Mouse (Mus musculus): Measurements from ENCODE around the gene Hmga1b. TPM values are rescaled to one million over a fixed set of nuclear protein-coding genes. Genes with fewer than 3 reads are reported as not detected.
"Not testable (repeated sequence)": the region's sequence is repeated elsewhere in the genome, so short reads cannot be mapped to it uniquely, and the experiment has no call there.

Hmga1b gene
- polyA plus RNA-seq, 1 experiment from 2014 or later = 2.6 TPM

DNA sequence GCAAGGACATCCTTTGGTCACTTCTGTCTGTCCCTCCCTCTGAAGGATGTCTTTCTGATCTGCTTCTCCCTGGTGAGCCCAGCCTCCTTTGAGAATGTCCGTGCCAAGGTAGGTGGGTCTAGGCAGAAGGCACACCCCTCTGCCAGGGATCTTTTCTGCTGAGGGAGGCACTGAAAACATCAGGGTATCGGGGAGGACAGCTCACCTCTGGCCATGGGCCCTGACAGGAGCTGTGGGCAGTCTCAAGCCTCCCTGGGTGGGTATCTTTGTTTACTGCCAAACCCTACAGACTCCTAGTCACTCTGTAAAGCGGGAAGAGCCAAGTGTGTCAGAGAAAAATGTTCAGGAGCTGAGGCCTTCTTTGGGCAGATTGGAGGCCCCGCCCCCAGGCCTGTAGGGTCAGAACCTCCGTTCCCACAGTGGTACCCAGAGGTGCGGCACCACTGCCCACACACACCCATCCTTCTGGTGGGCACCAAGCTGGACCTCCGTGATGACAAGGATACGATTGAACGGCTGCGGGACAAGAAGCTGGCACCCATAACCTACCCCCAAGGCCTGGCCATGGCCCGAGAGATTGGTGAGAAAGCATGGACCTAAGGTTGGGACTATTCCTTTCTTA, 39.7 kb upstream of the Hmga1b start:
- peaks cover 39% of the 10 kb centered on the region for H3K27me3 ChIP-seq
- WGBS (ENCODE audit: insufficient replicate concordance) = 76% methylated on average over 11 of the region's 11 CpGs
- no peak overlapping the region for H3K4me3 ChIP-seq (replicated peaks)
- H3K9ac ChIP-seq = no peak overlapping the region
- H3K27ac ChIP-seq (replicated peaks) = no peak overlapping the region
- peaks cover 34% of the 10 kb centered on the region for H3K4me1 ChIP-seq (replicated peaks)
- H3K9me3 ChIP-seq (replicated peaks) = no peaks in the 10 kb centered on the region
- H3K4me2 ChIP-seq = no peak overlapping the region
- no peak for ATAC-seq (ENCODE audit: insufficient read depth)
- peaks cover 11% of the 10 kb centered on the region; the same call in 1 of the 2 replicates for H3K36me3 ChIP-seq (replicated peaks)

DNA sequence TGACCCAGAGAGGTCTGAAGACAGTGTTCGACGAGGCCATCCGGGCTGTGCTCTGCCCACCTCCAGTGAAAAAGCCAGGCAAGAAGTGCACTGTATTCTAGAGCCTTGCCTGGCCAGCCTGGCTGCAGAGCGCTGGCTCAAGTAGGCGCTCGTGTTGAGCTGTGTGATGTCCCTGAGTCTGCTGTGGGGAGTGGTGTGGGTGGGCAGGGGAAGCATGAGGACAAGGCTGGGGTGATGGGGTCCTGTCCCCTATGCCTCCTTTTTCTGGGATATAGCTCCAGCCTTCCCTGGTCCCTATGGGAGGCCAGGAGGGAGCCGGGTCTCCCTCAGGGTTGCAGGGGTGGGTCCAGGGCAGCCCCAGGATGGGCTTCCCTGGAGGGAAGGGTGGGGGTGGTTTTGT, 39.1 kb upstream of the Hmga1b start:
- no peak overlapping the region for H3K27ac ChIP-seq (replicated peaks)
- peaks cover 5% of the 10 kb centered on the region; the same call in 1 of the 2 replicates for H3K36me3 ChIP-seq (replicated peaks)
- peaks cover 34% of the 10 kb centered on the region for H3K4me1 ChIP-seq (replicated peaks)
- H3K9ac ChIP-seq = no peak overlapping the region
- no peak overlapping the region for H3K4me2 ChIP-seq
- ATAC-seq (ENCODE audit: insufficient read depth) = no peak
- 80% methylated on average over 7 of the region's 7 CpGs for WGBS (ENCODE audit: insufficient replicate concordance)
- H3K4me3 ChIP-seq (replicated peaks) = no peak overlapping the region
- no peaks in the 10 kb centered on the region for H3K9me3 ChIP-seq (replicated peaks)
- H3K27me3 ChIP-seq = peaks cover 43% of the 10 kb centered on the region

DNA sequence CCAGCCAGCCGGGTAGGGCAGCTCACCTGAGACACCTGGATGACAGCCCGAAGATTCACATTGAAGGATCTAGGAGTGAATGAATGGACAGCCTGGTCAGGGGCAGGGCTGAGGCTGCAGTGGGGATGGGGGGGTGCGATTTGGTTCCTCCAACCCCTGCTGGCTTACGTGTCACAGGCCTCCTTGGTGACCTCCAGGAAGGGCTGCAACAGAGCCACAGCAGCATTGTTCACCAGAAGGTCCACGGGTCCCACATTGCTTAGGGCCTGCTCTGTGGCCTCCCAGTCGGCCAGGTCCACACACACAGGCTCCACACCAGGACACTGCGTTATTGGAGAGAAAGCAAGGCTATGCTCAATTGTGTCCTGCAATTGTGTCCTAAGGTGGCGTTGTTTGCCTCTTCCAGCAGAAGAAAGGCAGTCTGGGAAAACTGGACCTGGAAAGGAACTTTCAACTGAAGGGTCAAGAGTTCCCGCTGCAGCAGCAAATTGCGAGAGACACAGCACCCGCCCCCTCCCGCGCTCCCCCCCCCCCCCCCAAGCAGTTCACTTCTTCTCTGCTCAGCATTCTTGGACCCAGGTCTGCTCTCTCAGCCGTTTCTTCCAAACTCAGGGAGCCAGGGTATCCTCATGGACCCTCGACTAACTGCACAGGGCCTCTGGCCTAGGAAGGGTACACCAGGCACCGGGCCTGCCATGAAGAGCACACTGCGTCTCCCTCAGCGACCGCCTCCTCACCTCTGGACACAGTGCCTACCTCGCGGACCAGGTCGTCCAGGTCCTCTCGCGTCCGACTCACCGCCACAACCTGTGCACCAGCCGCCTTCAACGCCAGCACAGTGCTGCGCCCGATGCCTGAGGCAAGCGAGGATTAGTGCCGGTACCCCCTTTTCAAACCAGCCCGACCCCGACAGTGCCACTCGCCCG, 36.1 kb upstream of the Hmga1b start:
- Histone ChIP-seq H3K27me3 (peaks cover 41% of the 10 kb centered on the region), H3K9me3 (replicated peaks) (no peaks in the 10 kb centered on the region), H3K9ac (peak overlapping the region; percentile 37), H3K36me3 (replicated peaks) (no peaks in the 10 kb centered on the region), H3K4me2 (peak overlapping the region; percentile 85), H3K4me3 (replicated peaks) (peak overlapping the region; percentile 65), H3K4me1 (replicated peaks) (peaks cover 34% of the 10 kb centered on the region), H3K27ac (replicated peaks) (peak overlapping the region; percentile 42; the same call in 1 of the 2 replicates)
- ATAC-seq (ENCODE audit: insufficient read depth) = peak; percentile 56
- WGBS (ENCODE audit: insufficient replicate concordance) = 20% methylated on average over 36 of the region's 36 CpGs

DNA sequence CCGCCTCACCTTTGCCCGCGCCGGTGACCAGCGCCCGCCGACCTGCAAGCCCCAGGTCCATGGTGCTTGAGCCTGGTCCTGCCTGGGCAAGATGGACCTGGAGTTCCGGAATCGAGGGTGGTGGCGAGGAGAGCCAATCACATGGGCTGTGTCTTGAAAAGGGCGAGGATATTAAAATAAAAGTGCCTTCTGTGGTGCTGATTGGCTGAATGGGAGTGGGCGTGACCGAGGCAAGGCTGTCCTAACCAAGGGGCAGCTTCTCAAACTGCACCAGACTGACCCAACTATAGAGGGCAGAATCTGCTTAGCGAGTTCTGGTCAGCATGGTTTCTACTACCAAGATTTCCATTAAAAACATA, 35.4 kb upstream of the Hmga1b start, which contains the start of gene Dcxr:
TSS of gene Dcxr (minus strand) at position 113 of the 359 bp plus-strand sequence.
- Histone ChIP-seq H3K9ac (peak within 1 kb of the TSS; percentile 37), H3K4me2 (peak within 1 kb of the TSS; percentile 85), H3K27ac (replicated peaks) (peak within 1 kb of the TSS; percentile 42; the same call in 1 of the 2 replicates), H3K27me3 (peaks cover 40% of the 10 kb centered on the region), H3K4me1 (replicated peaks) (peaks cover 27% of the 10 kb centered on the region), H3K9me3 (replicated peaks) (no peaks in the 10 kb centered on the region), H3K4me3 (replicated peaks) (peak within 1 kb of the TSS; percentile 65), H3K36me3 (replicated peaks) (no peaks in the 10 kb centered on the region)
- WGBS (ENCODE audit: insufficient replicate concordance) = under 1% methylated on average over 14 of the region's 14 CpGs
- peak; percentile 80 for ATAC-seq (ENCODE audit: insufficient read depth)

DNA sequence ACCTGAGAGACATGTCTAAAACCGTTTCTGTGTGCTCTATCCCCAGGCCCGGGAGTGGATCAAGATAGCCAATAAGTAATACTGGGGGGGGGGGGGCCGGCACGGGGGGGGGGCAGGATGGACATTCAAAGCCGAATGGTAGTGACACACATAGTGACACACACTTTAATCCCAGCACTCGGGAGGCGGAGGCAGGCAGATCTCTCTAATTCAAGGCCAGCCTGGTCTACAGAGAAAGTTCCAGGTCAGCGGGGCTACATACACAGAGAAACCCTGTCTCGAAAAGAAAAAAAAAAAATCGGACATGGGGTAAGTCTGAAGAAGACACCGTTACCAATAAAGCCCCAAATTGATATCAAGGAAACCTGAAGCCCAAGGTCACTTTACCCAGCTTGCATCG, 35.0 kb upstream of the Hmga1b start:
- ATAC-seq (ENCODE audit: insufficient read depth) = no peak
- Histone ChIP-seq H3K4me2 (peak overlapping the region; percentile 85; the same call in 1 of the 2 replicates), H3K9me3 (replicated peaks) (no peaks in the 10 kb centered on the region), H3K9ac (no peak overlapping the region), H3K36me3 (replicated peaks) (no peaks in the 10 kb centered on the region), H3K27me3 (peaks cover 38% of the 10 kb centered on the region), H3K4me3 (replicated peaks) (no peak overlapping the region), H3K27ac (replicated peaks) (no peak overlapping the region), H3K4me1 (replicated peaks) (peaks cover 25% of the 10 kb centered on the region)
- WGBS (ENCODE audit: insufficient replicate concordance) = 47% methylated on average over 12 of the region's 12 CpGs

DNA sequence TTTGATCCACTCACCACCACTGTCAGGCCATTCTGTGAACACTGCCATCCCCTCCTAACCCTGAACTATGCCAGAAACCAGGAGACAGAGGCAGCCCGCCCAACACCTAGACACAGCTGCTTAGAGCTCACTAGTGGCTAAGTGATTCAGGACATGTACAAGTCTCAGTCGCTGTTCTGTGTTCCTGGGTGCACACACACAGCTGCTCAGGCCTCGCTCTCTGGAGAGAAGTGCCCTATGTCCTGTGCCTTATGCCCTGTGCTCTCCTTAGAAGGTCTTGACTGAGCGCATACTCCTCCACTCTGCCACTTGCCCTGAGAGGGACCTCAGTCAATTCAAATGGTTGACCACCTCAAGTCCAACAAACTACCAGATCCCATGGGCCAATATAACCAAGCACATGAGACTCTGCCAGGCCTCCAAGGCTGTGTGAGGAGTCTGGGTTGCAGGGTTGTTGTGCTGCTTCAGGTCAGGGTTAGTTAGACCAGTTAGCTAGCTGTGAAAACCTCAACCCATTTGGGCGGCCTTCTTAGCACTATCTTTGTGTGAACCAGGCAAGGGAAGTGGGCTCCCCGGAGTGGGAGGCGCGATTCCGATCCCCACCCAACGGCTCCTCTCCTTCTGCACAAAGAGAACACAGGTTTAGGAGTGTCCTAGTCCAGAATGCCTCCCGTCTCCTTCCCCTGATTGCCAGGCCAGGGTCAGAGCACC, 33.9 kb upstream of the Hmga1b start:
- Histone ChIP-seq H3K27me3 (peaks cover 32% of the 10 kb centered on the region), H3K4me1 (replicated peaks) (peaks cover 25% of the 10 kb centered on the region), H3K27ac (replicated peaks) (no peak overlapping the region), H3K4me2 (no peak overlapping the region), H3K9me3 (replicated peaks) (no peaks in the 10 kb centered on the region), H3K36me3 (replicated peaks) (no peaks in the 10 kb centered on the region), H3K4me3 (replicated peaks) (no peak overlapping the region), H3K9ac (no peak overlapping the region)
- WGBS (ENCODE audit: insufficient replicate concordance) = 61% methylated on average over 11 of the region's 11 CpGs
- ATAC-seq (ENCODE audit: insufficient read depth) = no peak

DNA sequence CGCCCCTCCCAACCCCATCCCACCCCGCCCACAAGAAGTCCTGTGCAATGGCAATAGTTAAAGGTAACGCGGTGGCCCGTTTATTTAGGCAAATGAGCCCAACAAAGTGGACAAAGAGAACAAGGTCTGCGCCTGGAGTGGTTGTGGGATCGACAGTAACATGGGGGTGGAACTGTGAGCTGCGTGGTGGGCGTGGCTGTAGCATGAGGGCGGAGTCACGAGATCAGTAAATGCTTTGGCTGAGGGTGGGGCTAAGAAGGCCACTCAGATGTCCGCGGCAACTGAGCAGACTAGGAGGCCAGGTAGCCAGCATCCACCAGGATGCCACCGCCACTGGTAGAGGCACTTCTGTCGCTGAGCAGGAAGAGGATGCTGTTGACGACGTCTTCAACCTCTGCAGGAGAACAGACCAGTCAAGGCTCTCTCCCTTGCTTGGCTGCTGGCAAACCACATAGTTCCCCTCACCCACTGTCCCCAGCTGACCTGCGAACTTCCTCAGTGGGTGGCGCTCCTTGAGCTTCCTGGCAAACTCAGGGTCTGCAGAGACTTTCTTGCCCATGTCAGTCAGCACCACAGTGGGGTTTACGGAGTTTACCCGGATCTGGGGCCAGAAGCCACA, 33.1 kb upstream of the Hmga1b start:
- peak; percentile 27; the same call in 1 of the 2 replicates for ATAC-seq (ENCODE audit: insufficient read depth)
- WGBS (ENCODE audit: insufficient replicate concordance) = 4% methylated on average over 18 of the region's 21 CpGs
- not testable (repeated sequence) for H3K4me3 ChIP-seq (replicated peaks); H3K9ac ChIP-seq; H3K27ac ChIP-seq (replicated peaks); H3K9me3 ChIP-seq (replicated peaks); H3K36me3 ChIP-seq (replicated peaks)
- Histone ChIP-seq H3K4me1 (replicated peaks) (peaks cover 25% of the 10 kb centered on the region), H3K27me3 (peaks cover 32% of the 10 kb centered on the region), H3K4me2 (peak overlapping the region; percentile 46)

DNA sequence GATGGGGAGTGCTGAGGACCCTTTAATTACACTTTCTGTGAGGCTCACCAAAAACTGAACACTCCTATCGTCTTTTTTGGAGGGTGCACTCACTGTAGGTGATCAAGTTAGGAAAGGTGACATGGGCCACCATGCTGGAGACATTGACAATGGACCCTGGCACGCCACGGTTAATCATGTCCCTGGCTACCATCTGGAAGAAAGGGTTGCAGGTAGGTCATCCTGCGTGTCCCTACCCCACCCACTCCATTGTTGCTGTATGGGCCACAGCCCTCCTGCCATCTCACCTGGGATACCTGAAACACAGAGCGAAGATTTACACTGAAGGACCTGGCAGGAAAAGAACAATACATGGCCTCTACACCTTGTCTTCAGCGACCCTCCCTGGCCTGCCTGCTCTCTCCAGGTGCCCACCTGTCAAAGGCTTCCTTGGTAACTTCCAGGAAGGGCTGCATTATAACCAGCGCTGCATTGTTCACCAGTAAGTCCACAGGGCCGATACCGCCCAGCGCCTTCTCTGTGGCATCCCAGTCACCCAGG, 32.2 kb upstream of the Hmga1b start:
- Histone ChIP-seq H3K4me1 (replicated peaks) (peaks cover 25% of the 10 kb centered on the region), H3K27ac (replicated peaks) (no peak overlapping the region), H3K9me3 (replicated peaks) (no peaks in the 10 kb centered on the region), H3K9ac (no peak overlapping the region), H3K36me3 (replicated peaks) (no peaks in the 10 kb centered on the region), H3K4me2 (no peak overlapping the region), H3K27me3 (peaks cover 32% of the 10 kb centered on the region), H3K4me3 (replicated peaks) (no peak overlapping the region)
- 72% methylated on average over 10 of the region's 10 CpGs for WGBS (ENCODE audit: insufficient replicate concordance)
- ATAC-seq (ENCODE audit: insufficient read depth) = no peak

DNA sequence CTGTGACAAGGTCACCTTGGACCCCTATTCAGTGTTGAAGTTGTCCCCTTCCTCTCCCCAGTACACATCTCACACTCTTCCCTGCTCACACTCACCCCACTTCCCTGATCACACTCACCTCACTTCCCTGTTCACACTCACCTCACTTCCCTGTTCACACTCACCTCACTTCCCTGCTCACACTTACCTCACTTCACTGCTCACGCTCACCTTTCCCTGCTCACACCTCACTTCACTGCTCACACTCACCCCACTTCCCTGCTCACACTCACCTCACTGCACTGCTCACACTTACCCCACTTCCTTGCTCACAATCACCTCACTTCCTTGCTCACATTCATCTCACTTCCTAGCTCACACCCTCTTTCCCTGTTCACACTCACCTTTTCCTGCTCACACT, 31.2 kb upstream of the Hmga1b start:
- Histone ChIP-seq H3K27ac (replicated peaks) (no peak overlapping the region), H3K36me3 (replicated peaks) (no peaks in the 10 kb centered on the region), H3K4me3 (replicated peaks) (no peak overlapping the region), H3K4me2 (no peak overlapping the region), H3K9me3 (replicated peaks) (no peaks in the 10 kb centered on the region), H3K9ac (no peak overlapping the region), H3K4me1 (replicated peaks) (peaks cover 21% of the 10 kb centered on the region), H3K27me3 (peaks cover 32% of the 10 kb centered on the region)
- no peak for ATAC-seq (ENCODE audit: insufficient read depth)
- WGBS (ENCODE audit: insufficient replicate concordance) = 93% methylated on average over 1 of the region's 1 CpGs

DNA sequence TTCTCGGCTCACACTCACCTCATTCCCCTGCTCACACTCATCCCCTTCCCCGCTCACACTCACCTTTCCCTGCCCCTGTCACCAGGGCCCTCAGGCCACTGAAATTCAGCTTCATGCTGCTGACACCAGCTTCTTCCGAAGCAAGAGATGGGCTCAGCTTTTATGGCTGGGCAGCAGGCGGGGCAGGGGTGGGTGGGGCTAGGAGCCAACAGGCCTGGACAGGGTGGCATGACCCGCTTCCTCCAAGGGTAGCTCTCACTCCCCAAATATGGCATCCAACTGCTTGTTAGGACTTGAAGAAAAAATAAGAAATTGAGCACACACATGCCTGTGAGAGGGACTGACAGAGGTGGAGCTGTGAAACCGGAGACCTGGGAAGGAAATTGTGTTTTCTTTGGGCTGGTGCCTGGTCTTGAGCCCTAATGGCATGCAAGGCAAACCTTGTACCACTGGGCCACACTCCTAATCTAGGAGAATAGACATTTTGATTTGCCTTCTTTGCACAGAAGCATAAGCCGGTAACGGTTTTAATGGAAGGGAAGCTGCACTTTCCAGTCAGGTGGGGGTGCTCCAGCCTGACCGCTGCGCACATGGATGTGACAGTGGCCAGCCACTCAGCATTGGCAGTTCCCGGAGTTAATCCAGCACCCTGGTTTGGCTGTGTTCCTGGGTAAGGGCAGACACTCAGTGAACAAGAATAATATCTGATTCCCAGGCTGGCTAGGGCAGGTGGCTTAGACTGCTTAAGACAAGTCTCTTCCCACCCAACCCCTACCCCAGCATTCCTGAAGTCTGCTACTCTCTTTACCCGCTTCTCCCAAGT, 30.5 kb upstream of the Hmga1b start, which contains the start of gene Cbr2:
TSS of gene Cbr2 (minus strand) at position 257 of the 823 bp plus-strand sequence.
- ATAC-seq (ENCODE audit: insufficient read depth) = no peak
- Histone ChIP-seq H3K27ac (replicated peaks) (no peak within 1 kb of the TSS), H3K9ac (no peak within 1 kb of the TSS), H3K36me3 (replicated peaks) (no peaks in the 10 kb centered on the region), H3K9me3 (replicated peaks) (no peaks in the 10 kb centered on the region), H3K4me3 (replicated peaks) (no peak within 1 kb of the TSS), H3K4me2 (no peak within 1 kb of the TSS), H3K4me1 (replicated peaks) (peaks cover 15% of the 10 kb centered on the region), H3K27me3 (peaks cover 32% of the 10 kb centered on the region)
- WGBS (ENCODE audit: insufficient replicate concordance) = 67% methylated on average over 12 of the region's 12 CpGs
